Mouse (Mus musculus) Patski (cell line): ENCODE results near the gene Atxn10. TPM values are rescaled to one million over a fixed set of nuclear protein-coding genes. Genes with fewer than 3 reads are reported as not detected.
A peak's percentile ranks its signal among the peaks of the same experiment; 100 is the strongest.
"Not testable (repeated sequence)": the region's sequence is repeated elsewhere in the genome, so short reads cannot be mapped to it uniquely, and the experiment has no call there.

ENCODE experiments used
- ATAC-seq: fragments of 100-300 bp; one replicate; pipeline ENCODE4 v1.8.0; 2021
- CTCF ChIA-PET: fragments of 350-600 bp; sonication (Branson Sonifier 250); formaldehyde crosslinking; loops from one replicate; lab custom pipeline; 2022; ENCODE audit warnings: inconsistent platforms; lab: Charles Lee
- POLR2A ChIA-PET: fragments of 350-600 bp; sonication (Branson Sonifier 250); formaldehyde crosslinking; loops from one replicate; lab custom pipeline; 2022; ENCODE audit warnings: antibody characterized with exemption, inconsistent platforms; lab: Charles Lee
- DNase-seq: peaks from one replicate; pipeline ENCODE4 v3.0.0-alpha.2; 2011; ENCODE audit warnings: low read depth, low spot score
- H3K27me3 ChIP-seq: fragments of 371-371 bp; one replicate; pipeline ENCODE4 v1.5.1; 2021
- CTCF ChIP-seq: fragments of 100-300 bp; IDR thresholded peaks from one replicate; pipeline ENCODE4 v1.5.1; 2021
- in situ Hi-C: fragments of 300-500 bp; cut with MboI; formaldehyde crosslinking; loops from 3 replicates; pipeline ENCODE4 v1.11.1; 2018; ENCODE audit warnings: low pct_unique_long_range_greater_than_20kb, mixed read lengths
- polyA plus RNA-seq: library from polyadenylated mRNA; unstranded; gene quantifications from one replicate; pipeline ENCODE4 v1.2.3, GENCODE M21; 2021

The Atxn10 gene
- polyA plus RNA-seq, 1 experiment from 2014 or later: 224 TPM

DNA sequence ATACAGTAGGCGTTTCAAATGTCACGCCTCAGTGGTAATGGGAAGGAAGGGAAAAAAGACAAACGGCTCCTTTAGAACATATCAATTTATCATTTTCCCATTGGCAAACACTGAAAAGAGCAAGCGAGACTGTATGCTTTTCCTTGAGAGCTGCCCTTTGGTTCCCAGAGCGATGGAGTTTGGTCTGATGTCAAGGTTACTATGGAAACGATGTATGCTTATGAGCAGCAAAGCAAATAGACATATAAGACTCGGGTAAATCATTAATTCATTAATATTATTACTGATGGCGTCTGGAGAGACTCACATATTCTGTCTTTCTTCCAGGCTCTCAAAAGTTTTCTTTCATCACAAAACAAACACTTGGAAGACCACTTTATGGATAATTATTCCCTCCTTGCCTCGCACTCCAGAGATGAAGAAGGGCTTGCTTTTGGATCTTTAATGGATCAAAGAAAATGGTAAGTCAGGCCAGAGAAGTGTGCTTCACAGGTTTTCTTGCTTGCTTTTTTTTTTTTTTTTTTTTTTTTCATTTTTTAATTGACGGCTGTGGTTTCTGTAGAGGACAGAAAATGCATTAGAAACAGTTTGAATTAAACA is 24.9 kb upstream of the Atxn10 start:
- TF ChIP-seq CTCF: no peak
- in situ Hi-C loops: no loop called here
- POLR2A ChIA-PET: no interaction called here
- no peaks in the 10 kb centered on the region for H3K27me3 ChIP-seq
- CTCF ChIA-PET: interaction anchor here (0.8 kb wide), 1 partner anchor 24 kb away, joined by 3 read pairs; no protein-coding TSS in a partner anchor
- ATAC-seq (no peak), DNase-seq (no peak)

DNA sequence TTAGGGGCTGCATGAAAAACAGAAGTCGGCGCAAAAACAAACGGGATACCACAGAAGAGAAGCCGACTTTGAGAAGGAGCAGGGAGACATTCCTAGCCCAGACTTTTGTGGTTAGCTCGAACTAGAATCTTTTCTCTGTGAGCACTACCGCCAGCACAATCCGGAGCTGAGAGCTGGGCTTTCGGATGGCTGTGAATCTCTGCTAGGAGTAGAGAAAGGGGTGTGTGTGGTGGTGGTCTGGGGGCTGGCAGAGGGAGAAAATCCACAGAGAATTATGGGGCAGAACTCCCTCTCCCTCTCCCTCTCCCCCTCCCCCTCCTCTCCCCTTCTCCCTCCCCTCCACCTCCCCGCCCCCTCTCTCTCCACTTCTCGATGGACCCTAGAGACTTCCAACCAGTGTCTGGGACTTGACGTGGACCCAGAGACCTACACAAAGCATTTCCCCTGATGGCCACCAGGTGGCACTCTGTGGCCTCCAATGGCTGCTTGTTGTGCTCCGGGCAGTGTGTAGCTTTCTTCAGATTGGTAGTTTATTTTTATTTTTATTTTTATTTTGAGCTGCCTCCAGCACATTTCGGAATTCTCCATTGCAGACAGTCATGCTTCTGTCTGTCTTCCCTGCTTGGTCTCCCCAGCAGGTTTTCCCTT is 20.5 kb upstream of the Atxn10 start:
- DNase-seq (no peak), ATAC-seq (peak; percentile 59)
- ChIA-PET POLR2A (interaction anchor here (0.5 kb wide), 1 partner anchor 86 kb away, joined by 3 read pairs; no protein-coding TSS in a partner anchor), CTCF (interaction anchor here (0.6 to 3.0 kb wide), 10 partner anchors 14 to 394 kb away, joined by 3 to 15 read pairs (median 3); partner anchors contain the start of gene Wnt7b)
- in situ Hi-C loops: no loop called here
- TF ChIP-seq CTCF: peak; percentile 83
- no peaks in the 10 kb centered on the region for H3K27me3 ChIP-seq

- in situ Hi-C loops: no loop called here
- CTCF ChIA-PET: interaction anchor here (0.6 to 3.0 kb wide), 9 partner anchors 15 to 393 kb away, joined by 3 to 15 read pairs (median 3); partner anchors contain the start of gene Wnt7b
- no peaks in the 10 kb centered on the region for H3K27me3 ChIP-seq
- TF ChIP-seq CTCF: no peak
- ATAC-seq (no peak), DNase-seq (no peak)
- POLR2A ChIA-PET: interaction anchor here (0.5 to 0.6 kb wide), 3 partner anchors 9 to 85 kb away, joined by 3 to 5 read pairs (median 5); no protein-coding TSS in a partner anchor
Observed at GRCm38 (mm10) chr15:85316342-85317140, 19.5 kb upstream of the Atxn10 start.

- no peak for DNase-seq
- no peaks in the 10 kb centered on the region for H3K27me3 ChIP-seq
- CTCF ChIA-PET: interaction anchor here (1.1 kb wide), 1 partner anchor 7 kb away, joined by 3 read pairs; no protein-coding TSS in a partner anchor
- POLR2A ChIA-PET: no interaction called here
- in situ Hi-C loops: loop anchor here (5.0 kb wide), 2 partner anchors 157 to 262 kb away; partner anchors contain the start of gene Wnt7b
- no peak for ATAC-seq
- no peak for TF ChIP-seq CTCF
Observed at GRCm38 (mm10) chr15:85319924-85320668, 15.9 kb upstream of the Atxn10 start.

GRCm38 (mm10) chr15:85323214-85323613 is 12.8 kb upstream of the Atxn10 start:
- ChIA-PET POLR2A (no interaction called here), CTCF (no interaction called here)
- DNase-seq: no peak
- in situ Hi-C loops: loop anchor here (5.0 kb wide), 2 partner anchors 154 to 259 kb away; partner anchors contain the start of gene Wnt7b
- no peak for ATAC-seq
- no peaks in the 10 kb centered on the region for H3K27me3 ChIP-seq
- TF ChIP-seq CTCF: no peak

- in situ Hi-C loops: loop anchor here (5.0 kb wide), 2 partner anchors 153 to 258 kb away; partner anchors contain the start of gene Wnt7b
Observed at GRCm38 (mm10) chr15:85324426-85324825, 11.6 kb upstream of the Atxn10 start.

DNA sequence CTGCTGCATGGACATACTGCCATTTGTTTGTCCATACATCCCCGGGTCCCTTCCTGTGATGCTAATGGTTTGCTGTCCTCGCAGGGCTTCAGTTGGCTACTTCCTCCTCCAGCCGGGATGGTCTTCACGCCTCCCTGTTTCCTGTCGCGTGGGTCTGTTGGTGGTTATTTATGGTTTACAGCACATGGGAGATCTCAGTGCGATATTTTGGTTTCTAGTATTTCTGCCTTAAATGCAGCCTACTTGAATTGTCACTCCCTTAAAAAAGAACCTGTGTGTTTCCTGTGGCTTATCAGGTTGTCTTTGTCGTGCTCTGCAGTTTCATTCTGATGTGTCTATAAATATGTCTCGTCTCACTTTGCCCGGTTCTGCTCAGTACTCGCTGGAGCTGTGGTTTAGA is 8.2 kb upstream of the Atxn10 start:
- TF ChIP-seq CTCF: no peak
- ChIA-PET CTCF (no interaction called here), POLR2A (no interaction called here)
- DNase-seq (no peak), ATAC-seq (no peak)
- no peaks in the 10 kb centered on the region for H3K27me3 ChIP-seq
- in situ Hi-C loops: no loop called here

More at GRCm38 (mm10) chr15:85324426-85324825, 11.6 kb upstream of the Atxn10 start:
- DNase-seq: no peak
- ATAC-seq: no peak
- no peaks in the 10 kb centered on the region for H3K27me3 ChIP-seq
- TF ChIP-seq CTCF: no peak
- ChIA-PET CTCF (no interaction called here), POLR2A (no interaction called here)

DNA sequence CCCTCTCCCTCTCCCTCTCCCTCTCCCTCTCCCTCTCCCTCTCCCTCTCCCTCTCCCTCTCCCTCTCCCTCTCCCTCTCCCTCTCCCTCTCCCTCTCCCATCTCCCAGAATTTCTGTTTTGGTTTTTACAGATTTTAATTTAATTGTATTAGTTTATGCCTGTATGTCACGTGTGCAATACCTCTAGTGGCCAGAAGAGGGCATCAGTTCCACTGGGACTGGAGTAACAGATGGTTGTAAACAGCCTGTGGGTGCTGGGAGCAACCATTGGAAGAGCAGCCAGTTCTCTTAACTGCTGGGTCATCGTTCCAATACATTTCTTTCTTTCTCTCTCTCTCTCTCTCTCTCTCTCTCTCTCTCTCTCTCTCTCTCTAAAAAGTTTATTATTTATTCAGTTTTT is 7.6 kb upstream of the Atxn10 start:
- POLR2A ChIA-PET: interaction anchor here (0.7 kb wide), 2 partner anchors 12 to 69 kb away, joined by 5 to 7 read pairs; no protein-coding TSS in a partner anchor
- ATAC-seq, DNase-seq, in situ Hi-C loops, H3K27me3 ChIP-seq: not testable (repeated sequence)
- CTCF ChIA-PET: interaction anchor here (0.9 to 1.0 kb wide), 2 partner anchors 20 to 68 kb away, joined by 3 read pairs; no protein-coding TSS in a partner anchor

DNA sequence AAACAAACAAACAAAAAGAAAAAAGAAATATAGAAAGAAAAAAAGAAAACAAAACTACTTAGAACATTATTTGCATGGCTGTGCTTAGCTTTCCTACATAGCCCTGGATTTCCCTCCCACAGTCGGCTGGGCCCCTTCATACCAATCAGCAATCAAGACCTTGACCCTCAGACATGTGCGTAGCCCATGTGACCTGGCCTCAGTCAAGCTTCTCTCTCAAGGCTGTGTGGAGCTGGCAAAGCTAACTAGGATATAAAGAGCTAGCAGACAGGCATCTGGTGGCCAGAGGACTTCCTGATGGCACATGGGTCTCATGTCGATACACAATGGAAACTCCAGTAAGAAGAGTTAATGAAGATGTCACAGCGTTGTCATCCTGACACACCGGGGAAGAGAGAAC is 6.9 kb upstream of the Atxn10 start:
- TF ChIP-seq CTCF: no peak
- ATAC-seq (no peak), DNase-seq (no peak)
- no peaks in the 10 kb centered on the region for H3K27me3 ChIP-seq
- ChIA-PET CTCF (interaction anchor here (0.9 to 1.0 kb wide), 2 partner anchors 19 to 67 kb away, joined by 3 read pairs; no protein-coding TSS in a partner anchor), POLR2A (interaction anchor here (0.6 to 0.7 kb wide), 3 partner anchors 13 to 68 kb away, joined by 3 to 7 read pairs (median 5); no protein-coding TSS in a partner anchor)
- in situ Hi-C loops: no loop called here
